Mouse (Mus musculus) left cerebral cortex, adult 6 months (tissue): ENCODE measurements around the gene Gdf1. TPM values are rescaled to one million over a fixed set of nuclear protein-coding genes. Genes with fewer than 3 reads are reported as not detected.

ENCODE experiments used
- long read RNA-seq, 2 experiments: library from polyadenylated mRNA; unstranded; transcript quantifications; one replicate each; pipeline ENCODE4 v2.0.0; 2019 to 2020
- polyA plus RNA-seq: library from polyadenylated mRNA; unstranded; fragments of <200 nt; fragmentation: Nextera tagmentation; gene quantifications from 2 replicates; pipeline ENCODE4 v1.2.3, GENCODE M21; 2021

The Gdf1 gene
- 8.7 and 22.3 TPM in 2 replicates for polyA plus RNA-seq
- long read RNA-seq, experiment 1, transcript Gdf1-201 (2 exons, 1,349 nt) = major isoform, 29 of 32 reads
- long read RNA-seq, experiment 1, partial matches to known transcripts = 0 of 32 reads
- long read RNA-seq, experiment 1, other reads (novel, unspliced or antisense) = 3 of 32 reads
- long read RNA-seq, experiment 2, transcript Gdf1-201 (2 exons, 1,349 nt) = major isoform, 14 of 14 reads
- long read RNA-seq, experiment 2, partial matches to known transcripts = 0 of 14 reads
- long read RNA-seq, experiment 2, other reads (novel, unspliced or antisense) = 0 of 14 reads

DNA sequence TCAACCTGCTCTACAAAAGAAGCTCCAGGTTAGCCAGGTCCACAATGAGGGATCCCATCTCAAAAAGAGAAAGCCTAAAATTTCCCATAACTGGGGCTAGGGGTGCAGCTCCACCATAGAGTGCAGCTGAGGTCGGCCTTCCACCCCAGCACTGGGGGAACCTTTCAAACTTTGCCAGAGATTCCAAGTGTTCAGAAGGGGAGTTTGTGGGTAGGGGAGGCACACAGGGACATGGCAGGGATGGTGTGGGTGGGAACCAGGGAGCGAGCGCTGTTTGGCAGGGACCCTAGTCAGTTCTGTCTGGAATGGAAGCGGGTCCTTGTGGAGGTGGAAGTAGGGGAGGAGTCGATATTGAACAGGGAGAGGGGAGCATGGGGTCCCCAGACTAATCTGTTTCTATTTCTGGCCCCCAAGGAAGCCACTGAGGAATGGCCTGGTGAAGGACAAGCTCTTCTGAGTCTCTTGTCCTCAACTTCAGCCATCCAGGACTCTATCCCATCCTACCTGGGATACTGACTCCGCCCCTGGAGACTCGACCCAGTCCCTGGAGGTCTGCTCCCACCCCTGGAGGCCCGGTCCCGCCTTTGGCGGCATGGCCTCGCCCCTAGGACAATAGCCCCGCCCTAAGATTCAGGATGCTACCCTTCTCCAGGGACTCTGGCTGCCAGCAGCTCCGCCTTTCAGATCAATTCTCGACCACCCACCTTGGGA lies at the start of gene Gdf1:
Gene Gdf1, plus strand, starts transcription at position 694 of the 711 bp plus-strand sequence.

DNA sequence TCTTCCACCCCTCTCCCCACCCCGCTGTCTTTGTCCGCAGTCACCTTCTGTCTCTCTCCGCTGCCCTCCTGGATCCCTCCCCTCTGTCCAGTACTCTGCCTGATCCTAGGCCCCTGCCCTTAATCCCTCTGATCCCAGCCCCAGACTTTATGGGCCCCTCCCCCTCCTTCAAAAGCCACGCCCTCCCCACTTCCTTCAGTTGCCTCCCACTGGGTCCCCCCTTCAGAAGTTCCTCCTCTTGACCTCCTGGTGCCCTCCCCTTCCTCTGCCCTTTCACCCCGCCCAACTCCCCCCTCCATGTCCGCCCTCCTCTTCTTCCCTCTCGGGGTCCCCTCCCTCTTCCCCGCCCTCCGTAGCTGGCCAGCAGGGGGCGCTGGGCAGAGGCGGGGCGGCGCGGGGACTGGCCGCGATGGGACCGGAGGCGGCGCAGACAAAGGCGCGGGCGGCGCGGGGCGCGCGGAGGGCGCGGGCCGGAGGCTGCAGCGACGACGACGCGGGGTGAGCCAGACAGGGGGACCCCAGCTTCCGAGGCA lies 46.9 kb upstream of the Gdf1 start, which contains the start of gene Homer3:
Gene Homer3, plus strand, starts transcription at position 225 of the 533 bp plus-strand sequence.

DNA sequence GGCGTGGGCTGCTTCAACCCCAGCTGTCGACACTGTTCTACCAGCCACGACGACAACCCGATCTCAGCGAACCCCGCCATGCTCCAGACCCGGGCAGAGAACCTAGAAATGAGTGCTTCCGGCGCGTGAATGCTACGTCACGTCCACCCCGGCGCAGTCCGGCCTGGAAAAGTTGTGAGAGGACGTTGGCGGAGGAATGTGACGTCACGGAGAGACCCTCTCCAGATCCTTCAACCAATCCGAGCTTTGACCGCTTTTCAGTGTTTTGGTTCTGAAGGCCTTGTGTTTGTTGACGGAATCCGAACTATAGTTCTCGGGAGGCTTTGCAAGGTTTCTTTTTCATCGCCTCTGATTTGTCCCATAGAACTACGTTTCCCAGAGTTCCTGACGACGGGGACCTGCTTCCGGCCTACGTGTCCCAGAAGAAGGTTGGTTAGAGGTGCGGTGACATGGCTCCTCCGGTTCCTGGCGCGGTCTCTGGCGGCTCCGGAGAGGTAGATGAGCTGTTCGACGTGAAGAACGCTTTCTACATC lies 27.2 kb upstream of the Gdf1 start, which contains the start of the genes Ddx49 and Cope:
Gene Ddx49, minus strand, starts transcription at position 132 of the 533 bp plus-strand sequence.
Gene Cope, plus strand, starts transcription at position 161 of the 533 bp plus-strand sequence.

DNA sequence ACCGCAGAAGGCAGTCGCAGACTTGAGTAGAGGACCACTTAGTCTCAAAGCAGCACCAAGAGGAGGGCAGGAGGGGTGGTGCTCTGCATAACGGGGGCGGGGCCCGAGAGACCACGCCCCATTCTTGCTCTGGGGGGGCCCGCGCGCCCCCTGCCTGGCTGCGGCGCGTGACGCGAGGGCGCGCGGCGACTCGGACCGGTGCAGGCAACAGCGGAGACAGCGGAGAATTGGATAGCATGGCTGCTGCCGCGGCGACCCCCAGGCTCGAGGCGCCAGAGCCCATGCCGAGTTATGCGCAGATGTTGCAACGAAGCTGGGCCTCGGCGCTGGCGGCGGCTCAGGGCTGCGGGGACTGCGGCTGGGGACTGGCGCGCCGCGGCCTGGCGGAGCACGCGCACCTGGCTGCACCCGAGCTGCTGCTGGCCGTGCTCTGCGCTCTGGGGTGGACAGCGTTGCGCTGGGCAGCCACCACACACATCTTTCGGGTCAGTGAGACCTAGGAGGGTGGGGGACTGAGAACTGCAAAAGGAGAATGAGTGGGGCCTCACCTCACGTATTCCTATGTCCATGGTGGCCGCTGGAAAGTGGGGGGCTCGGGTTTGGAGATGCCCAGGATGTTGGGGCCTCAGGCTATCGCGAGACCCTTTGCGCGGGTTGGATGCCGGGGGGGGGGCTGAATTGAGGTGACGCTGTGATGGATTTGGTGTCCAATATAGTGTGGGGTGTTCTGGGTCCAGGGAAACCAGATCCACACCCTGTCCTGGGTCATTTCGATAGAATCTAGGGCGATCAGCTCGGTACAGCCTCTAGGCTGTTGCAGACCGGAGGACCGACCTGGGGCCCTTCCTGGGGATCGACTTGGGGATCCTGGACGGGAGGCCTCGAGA lies 13.8 kb upstream of the Gdf1 start, which contains the start of gene Cers1:
Gene Cers1, plus strand, starts transcription at position 152 of the 887 bp plus-strand sequence.

DNA sequence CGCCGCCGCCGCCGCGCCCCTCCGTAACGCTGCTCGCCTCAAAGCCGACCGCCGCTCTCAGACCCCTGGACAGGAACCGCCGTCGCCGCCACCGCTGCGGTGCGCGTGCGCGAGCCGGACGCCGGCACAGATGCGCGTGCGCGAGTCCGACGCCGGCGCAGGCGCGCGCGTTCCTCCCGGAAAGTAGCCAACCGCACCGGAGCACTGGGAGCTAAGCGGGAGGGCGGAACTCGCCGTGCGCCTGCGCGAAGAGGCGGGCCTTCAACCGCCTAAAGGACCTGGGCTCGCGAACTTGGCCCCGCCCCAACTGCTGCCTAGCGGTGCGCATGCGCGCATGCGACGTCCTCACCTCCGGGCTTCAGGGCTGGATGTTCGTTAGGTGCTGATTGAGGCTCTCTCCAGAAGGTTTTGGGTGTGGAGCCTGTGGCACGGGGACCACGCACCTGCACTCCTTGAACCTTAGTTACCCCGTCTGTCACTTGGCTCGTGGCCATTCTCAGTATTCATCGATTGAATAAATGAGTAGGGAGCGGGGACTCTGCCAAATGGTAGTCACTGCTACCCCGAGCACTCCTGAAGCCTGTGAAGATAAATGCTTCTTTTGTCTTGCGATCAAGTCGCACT lies 23.7 kb downstream of the Gdf1 start, which contains the start of gene Upf1:
Gene Upf1, minus strand, starts transcription at position 85 of the 624 bp plus-strand sequence.

DNA sequence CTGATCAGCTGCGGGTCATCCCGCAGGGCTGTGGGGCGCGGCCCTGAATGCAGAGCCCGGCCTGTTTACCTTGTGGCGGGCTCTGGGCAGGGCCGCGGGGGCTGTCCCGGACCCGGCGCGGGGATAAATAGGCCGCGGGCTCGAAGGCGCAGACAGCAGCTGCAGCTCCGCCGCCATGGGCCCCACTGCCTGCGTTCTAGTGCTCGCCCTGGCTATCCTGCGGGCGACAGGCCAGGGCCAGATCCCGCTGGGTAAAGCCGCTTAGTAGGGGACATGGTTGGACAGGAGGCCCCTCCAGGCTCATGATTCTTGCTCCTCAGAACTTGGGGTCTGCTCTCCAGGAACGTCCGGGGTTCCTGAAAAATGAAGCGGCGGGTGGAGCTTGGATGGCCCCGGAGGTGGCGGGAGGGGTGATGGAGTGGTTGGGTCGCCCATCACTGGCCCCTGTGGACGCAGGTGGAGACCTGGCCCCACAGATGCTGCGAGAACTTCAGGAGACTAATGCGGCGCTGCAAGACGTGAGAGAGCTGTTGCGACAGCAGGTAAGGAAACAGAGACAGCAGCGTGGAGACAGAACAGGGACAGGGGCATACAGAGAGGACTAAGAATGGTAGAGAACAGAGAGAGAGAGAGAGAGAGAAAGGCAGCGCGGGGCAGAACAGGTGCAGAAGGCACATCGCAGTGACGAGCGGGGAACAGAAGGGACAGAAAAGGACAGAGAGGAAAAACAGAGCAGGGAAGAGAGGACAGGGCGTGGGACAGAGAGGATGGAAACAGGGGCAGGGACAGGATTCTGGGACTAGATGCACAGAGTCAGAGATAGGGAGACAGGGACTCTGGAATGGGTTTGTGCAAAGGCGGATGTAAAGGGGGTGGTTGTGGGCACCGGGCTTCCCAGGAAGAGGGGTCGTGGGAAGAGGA lies 44.0 kb downstream of the Gdf1 start, which contains the start of gene Comp:
Gene Comp, plus strand, starts transcription at position 162 of the 921 bp plus-strand sequence.

Other genes with a start within 250 kb of the Gdf1 start
- gene Hapln4, start 246.4 kb upstream of the Gdf1 start, polyA plus RNA-seq = 54.9 and 60.9 TPM in 2 replicates
- 109 and 132 TPM in 2 replicates for gene Ncan, start 208.9 kb upstream of the Gdf1 start, polyA plus RNA-seq
- 34.7 and 36.6 TPM in 2 replicates for gene Nr2c2ap, start 198.5 kb upstream of the Gdf1 start, polyA plus RNA-seq
- 12.7 and 15.3 TPM in 2 replicates for gene Rfxank, start 190.7 kb upstream of the Gdf1 start, polyA plus RNA-seq
- gene Borcs8, start 190.3 kb upstream of the Gdf1 start, polyA plus RNA-seq = 121 and 136 TPM in 2 replicates
- gene Mef2b, start 190.1 kb upstream of the Gdf1 start, polyA plus RNA-seq = 0.36 and 0.38 TPM in 2 replicates
- 22.7 and 26.0 TPM in 2 replicates for gene Tmem161a, start 157.5 kb upstream of the Gdf1 start, polyA plus RNA-seq
- gene Slc25a42, start 117.5 kb upstream of the Gdf1 start, polyA plus RNA-seq = 9.4 and 11.1 TPM in 2 replicates
- 29.7 and 30.6 TPM in 2 replicates for gene Sugp2, start 95.6 kb upstream of the Gdf1 start, polyA plus RNA-seq
- gene Armc6, start 95.4 kb upstream of the Gdf1 start, polyA plus RNA-seq = 36.5 and 40.3 TPM in 2 replicates
- gene Homer3, start 47.0 kb upstream of the Gdf1 start, polyA plus RNA-seq = 2.0 and 6.7 TPM in 2 replicates
- 21.0 and 26.7 TPM in 2 replicates for gene Ddx49, start 27.3 kb upstream of the Gdf1 start, polyA plus RNA-seq
- gene Cope, start 27.3 kb upstream of the Gdf1 start, polyA plus RNA-seq = 306 and 417 TPM in 2 replicates
- 86.2 and 92.0 TPM in 2 replicates for gene Cers1, start 14.0 kb upstream of the Gdf1 start, polyA plus RNA-seq
- gene Upf1, start 23.5 kb downstream of the Gdf1 start, polyA plus RNA-seq = 4.3 and 7.7 TPM in 2 replicates
- gene Comp, start 43.7 kb downstream of the Gdf1 start, polyA plus RNA-seq = 0.23 and 0.41 TPM in 2 replicates
- 53.2 and 75.6 TPM in 2 replicates for gene Crtc1, start 109.8 kb downstream of the Gdf1 start, polyA plus RNA-seq
- 30.8 and 37.7 TPM in 2 replicates for gene Klhl26, start 147.2 kb downstream of the Gdf1 start, polyA plus RNA-seq
- gene Tmem59l, start 157.5 kb downstream of the Gdf1 start, polyA plus RNA-seq = 550 and 567 TPM in 2 replicates
- 0.81 and 2.0 TPM in 2 replicates for gene Crlf1, start 163.3 kb downstream of the Gdf1 start, polyA plus RNA-seq
- gene Rex1bd, start 176.9 kb downstream of the Gdf1 start, polyA plus RNA-seq = 347 and 396 TPM in 2 replicates
- 3,921 and 4,944 TPM in 2 replicates for gene Uba52, start 181.0 kb downstream of the Gdf1 start, polyA plus RNA-seq
- 287 and 603 TPM in 2 replicates for gene Fkbp8, start 197.9 kb downstream of the Gdf1 start, polyA plus RNA-seq
- 73.8 and 77.6 TPM in 2 replicates for gene Kxd1, start 198.1 kb downstream of the Gdf1 start, polyA plus RNA-seq
- 3.9 and 9.1 TPM in 2 replicates for gene Ell, start 209.6 kb downstream of the Gdf1 start, polyA plus RNA-seq